Mouse (Mus musculus): ENCODE results near the gene Trim2. TPM values are rescaled to one million over a fixed set of nuclear protein-coding genes. Genes with fewer than 3 reads are reported as not detected.

The Trim2 gene
- total RNA-seq, 1 experiment from 2014 or later = not detected

GRCm38 (mm10) chr3:84177834-84178233, 128.8 kb downstream of the Trim2 start:
- no peak for ATAC-seq (replicated peaks; ENCODE audit: insufficient number of reproducible peaks, low FRiP score, low TSS enrichment, poor library complexity, severe bottlenecking)

DNA sequence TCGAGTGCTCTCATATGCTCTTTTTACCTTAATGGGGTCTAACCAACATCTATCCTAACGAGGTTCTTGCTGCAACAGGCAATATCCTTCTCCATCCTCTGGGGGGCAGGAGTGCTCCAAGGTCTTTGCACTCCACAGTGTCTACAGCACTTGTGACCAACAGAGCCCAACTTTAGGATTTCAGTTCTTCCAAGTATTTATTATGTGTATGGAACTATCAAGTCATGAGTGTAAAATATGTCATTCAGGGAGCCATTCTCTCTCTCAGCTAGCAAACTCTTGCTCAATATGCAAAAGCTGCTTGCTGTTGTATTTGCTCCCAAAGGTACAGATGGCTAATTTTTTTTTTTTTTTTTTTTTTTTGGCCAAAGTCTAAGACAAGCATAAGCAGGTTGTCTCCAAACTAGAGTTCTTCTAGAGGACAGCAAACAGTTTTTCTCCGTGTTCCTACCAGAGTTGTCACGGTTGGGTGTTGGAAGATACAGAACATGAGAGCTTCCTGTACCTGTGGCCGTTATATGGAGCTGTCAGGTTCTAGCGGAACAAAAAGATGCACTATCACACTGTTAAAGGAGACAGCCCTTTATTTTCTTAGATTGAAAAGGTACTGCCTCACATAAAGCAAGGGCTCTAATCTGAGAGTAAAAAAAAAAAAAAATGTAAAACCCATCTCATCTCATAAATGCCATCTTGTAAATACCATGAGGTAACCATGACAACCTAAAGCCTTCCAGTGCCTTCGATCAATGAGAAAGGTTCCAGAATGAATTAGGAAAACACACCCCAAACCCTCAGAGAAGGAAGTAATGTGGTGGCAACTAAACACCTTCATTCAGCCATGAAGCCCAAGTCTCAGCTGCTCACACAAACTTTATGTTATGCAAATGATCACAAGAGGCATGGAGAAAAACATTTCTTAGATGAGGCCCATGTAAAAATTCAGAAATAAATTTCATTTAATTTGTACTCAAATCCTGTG, 131.1 kb downstream of the Trim2 start:
- ATAC-seq (replicated peaks; ENCODE audit: insufficient number of reproducible peaks, low FRiP score, low TSS enrichment, poor library complexity, severe bottlenecking) = peak; percentile 50; the same call in 1 of the 2 replicates

DNA sequence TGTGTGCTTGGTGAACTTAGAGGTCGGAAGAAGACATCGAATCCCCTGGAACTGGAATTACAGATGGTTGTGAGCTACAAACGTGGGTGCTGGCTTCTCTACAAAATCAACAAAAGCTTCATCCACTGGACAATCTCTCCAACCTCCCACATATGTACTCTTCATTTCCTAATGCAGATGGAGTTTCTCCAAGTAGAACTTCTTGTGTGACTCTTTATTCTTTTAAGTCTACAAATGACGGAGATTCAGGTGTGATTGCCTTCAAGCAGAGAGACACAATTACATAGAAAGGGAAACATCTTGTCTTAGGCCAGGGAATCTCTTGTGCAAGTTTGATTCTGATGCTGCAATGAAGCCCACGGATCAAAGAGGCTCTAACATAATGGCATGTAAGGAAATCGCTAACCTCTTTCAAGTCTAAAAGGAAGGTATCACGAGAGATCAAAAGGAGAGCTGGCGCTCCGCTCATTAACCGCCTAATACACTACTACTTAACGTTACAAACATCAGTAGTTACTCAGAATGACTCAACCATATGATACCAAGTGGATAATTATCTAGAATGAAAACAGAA, 133.0 kb downstream of the Trim2 start, which contains the start of gene Gm6525:
Gene Gm6525 (plus strand): TSS at position 524 of the 574 bp plus-strand sequence.
- ATAC-seq (replicated peaks; ENCODE audit: insufficient number of reproducible peaks, low FRiP score, low TSS enrichment, poor library complexity, severe bottlenecking) = no peak

DNA sequence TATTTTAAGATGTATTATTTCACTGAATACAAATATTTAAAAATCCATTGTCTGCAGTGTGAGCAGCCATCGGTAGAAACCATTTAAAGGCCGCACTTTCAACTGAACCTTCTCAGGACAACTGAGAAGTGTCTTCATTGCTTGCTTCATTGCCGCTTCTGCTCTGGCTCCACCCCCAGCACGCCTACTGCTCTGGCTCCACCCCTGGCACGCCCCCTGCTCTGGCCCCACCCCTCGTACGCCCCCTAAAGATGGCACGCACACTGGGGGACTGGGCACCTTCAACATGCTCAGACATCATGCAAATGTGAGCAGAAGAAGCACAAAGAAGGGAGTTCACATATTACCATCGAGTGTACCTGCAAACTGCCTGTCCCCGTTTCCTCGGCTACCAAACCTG, 134.3 kb downstream of the Trim2 start:
- no peak for ATAC-seq (replicated peaks; ENCODE audit: insufficient number of reproducible peaks, low FRiP score, low TSS enrichment, poor library complexity, severe bottlenecking)

DNA sequence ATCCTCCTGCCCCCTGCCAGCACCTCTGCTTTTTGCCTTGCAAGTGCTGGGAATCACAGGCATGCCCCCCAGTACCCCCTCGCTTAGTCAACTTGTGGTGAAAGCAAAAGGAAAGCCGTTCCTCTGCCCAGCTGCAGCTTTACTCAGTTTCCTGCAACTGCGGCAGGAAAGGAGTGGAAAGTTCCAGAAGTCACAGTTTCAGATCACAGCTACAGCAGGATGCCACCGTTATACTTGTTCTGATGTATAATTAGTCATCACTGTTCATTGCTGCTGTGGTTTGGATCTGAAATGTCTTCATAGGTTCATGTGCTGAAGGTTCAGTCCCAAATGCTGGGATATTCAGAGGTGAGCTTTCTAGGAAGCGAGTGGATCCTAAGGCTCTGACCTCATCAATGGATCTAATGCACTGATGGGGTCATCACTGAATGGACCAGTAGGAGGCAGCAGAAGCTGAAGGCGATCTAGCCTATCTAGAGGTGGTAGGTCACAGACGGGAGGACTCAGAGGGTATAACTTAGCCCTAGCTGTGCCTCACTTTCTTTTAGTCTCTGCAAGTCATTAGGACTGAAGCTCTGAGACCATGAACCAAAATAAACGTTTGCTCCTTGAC, 137.2 kb downstream of the Trim2 start:
- ATAC-seq (replicated peaks; ENCODE audit: insufficient number of reproducible peaks, low FRiP score, low TSS enrichment, poor library complexity, severe bottlenecking) = no peak

GRCm38 (mm10) chr3:84168943-84169342, 137.7 kb downstream of the Trim2 start:
- ATAC-seq (replicated peaks; ENCODE audit: insufficient number of reproducible peaks, low FRiP score, low TSS enrichment, poor library complexity, severe bottlenecking) = no peak

DNA sequence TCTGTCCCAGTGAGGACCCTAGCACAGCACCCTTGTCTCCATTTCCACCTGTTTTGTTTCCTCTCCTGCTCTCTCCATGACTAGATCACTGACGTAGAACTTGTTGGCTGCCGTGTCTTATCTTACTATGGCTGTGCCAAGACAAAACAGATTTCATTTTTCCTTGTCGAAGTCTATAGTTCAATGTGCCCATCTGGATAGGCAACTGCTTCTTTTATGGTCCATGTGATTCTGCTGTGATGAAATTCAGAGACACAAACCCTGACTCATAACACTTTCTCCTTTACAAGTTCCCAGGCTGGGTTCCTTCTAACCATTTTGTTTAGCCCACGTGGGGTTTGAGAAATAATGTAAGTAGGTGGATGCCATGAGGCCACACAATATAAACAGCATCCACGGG, 140.6 kb downstream of the Trim2 start:
- ATAC-seq (replicated peaks; ENCODE audit: insufficient number of reproducible peaks, low FRiP score, low TSS enrichment, poor library complexity, severe bottlenecking) = no peak

DNA sequence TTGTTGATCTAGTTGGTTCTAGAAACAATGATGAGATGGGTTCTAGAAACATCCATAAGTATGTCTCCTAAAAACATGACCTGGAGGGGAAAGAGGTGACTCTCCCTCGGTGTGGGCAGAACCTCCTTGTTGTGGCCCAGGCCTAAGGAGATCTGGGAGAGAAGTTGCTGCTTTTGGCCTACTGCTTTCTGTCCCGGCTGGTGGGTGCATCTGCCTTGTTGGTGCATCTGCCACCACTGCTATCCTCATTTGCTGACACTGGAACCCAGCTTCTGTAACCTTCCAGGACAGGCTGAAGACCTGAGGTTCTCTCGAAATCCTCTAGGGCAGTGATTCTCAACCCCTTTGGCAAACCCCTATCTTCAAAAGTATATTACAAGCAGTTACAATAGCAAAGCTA, 141.3 kb downstream of the Trim2 start:
- no peak for ATAC-seq (replicated peaks; ENCODE audit: insufficient number of reproducible peaks, low FRiP score, low TSS enrichment, poor library complexity, severe bottlenecking)

GRCm38 (mm10) chr3:84157559-84158350, 148.9 kb downstream of the Trim2 start:
- ATAC-seq (replicated peaks; ENCODE audit: insufficient number of reproducible peaks, low FRiP score, low TSS enrichment, poor library complexity, severe bottlenecking) = no peak

- ATAC-seq (replicated peaks; ENCODE audit: insufficient number of reproducible peaks, low FRiP score, low TSS enrichment, poor library complexity, severe bottlenecking) = no peak
Measured at GRCm38 (mm10) chr3:84157011-84157410, 149.7 kb downstream of the Trim2 start.

- ATAC-seq (replicated peaks; ENCODE audit: insufficient number of reproducible peaks, low FRiP score, low TSS enrichment, poor library complexity, severe bottlenecking) = no peak
Measured at GRCm38 (mm10) chr3:84156105-84156504, 150.6 kb downstream of the Trim2 start.

DNA sequence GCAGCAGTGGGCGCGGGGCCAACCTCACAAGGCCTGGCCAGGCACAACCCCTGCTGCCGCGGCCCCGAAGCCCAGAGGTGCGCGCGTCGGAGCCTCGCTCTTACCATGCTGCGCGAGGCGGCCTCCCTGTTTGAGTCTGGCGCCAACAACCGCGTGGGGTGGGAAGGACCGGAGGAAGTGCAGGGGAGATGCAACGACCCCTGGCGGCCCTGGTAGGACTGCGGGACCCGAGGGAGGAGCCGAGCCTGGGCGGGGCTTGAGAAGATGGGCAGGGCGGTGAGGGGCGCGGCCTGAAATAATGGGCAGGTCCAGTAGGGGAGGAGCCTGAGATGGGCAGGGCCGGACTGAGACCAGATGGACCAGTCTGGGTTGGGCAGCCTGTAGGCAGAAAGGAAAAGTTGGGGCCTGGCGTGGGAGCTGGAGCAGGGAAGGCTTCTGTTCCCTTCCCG, 151.1 kb downstream of the Trim2 start, which contains the start of gene Mnd1:
Gene Mnd1 (minus strand): TSS at position 229 of the 449 bp plus-strand sequence.
- peak; percentile 99 for ATAC-seq (replicated peaks; ENCODE audit: insufficient number of reproducible peaks, low FRiP score, low TSS enrichment, poor library complexity, severe bottlenecking)

GRCm38 (mm10) chr3:84155146-84155545, 151.5 kb downstream of the Trim2 start:
- ATAC-seq (replicated peaks; ENCODE audit: insufficient number of reproducible peaks, low FRiP score, low TSS enrichment, poor library complexity, severe bottlenecking) = no peak

DNA sequence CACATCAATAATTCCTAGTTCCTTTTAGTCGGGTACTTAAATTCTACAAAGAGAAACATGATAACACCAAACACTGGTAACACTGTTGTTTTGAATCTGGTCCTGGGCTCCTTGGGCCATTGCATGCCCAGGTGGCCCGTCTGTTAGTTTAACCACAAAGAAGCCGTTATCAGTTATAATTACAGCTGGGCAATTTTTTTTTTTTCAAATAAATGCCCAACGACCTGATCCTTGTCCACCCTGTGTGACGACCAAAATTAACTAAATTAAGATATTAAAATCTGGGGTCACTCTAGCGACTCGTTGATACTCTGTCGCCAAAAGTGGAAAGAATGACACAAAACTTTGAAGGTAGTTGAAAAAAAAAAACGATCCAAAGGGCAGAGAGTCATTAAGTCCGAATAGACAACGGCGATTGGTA, 151.9 kb downstream of the Trim2 start:
- ATAC-seq (replicated peaks; ENCODE audit: insufficient number of reproducible peaks, low FRiP score, low TSS enrichment, poor library complexity, severe bottlenecking) = no peak

- no peak for ATAC-seq (replicated peaks; ENCODE audit: insufficient number of reproducible peaks, low FRiP score, low TSS enrichment, poor library complexity, severe bottlenecking)
Measured at GRCm38 (mm10) chr3:84149831-84150230, 156.8 kb downstream of the Trim2 start.

GRCm38 (mm10) chr3:84140947-84141346, 165.7 kb downstream of the Trim2 start:
- ATAC-seq (replicated peaks; ENCODE audit: insufficient number of reproducible peaks, low FRiP score, low TSS enrichment, poor library complexity, severe bottlenecking) = no peak

DNA sequence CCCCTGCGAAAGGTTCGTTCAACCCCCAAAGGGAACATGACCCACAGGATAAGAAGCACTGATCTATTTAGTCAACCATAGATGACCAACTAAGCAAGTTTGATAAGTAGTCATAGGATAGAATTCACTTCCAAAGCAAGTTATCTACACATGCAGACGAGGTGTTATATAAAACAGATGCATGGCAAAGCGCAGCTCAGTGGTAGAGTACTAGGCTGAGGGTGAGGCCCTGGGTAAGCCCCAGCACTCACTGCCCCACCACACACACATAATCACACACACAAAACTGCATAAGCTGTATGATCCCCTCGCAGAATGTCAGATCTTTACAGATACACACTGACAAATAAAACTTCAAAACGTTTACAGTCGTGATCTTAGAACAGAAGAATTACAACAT, 170.2 kb downstream of the Trim2 start:
- no peak for ATAC-seq (replicated peaks; ENCODE audit: insufficient number of reproducible peaks, low FRiP score, low TSS enrichment, poor library complexity, severe bottlenecking)

DNA sequence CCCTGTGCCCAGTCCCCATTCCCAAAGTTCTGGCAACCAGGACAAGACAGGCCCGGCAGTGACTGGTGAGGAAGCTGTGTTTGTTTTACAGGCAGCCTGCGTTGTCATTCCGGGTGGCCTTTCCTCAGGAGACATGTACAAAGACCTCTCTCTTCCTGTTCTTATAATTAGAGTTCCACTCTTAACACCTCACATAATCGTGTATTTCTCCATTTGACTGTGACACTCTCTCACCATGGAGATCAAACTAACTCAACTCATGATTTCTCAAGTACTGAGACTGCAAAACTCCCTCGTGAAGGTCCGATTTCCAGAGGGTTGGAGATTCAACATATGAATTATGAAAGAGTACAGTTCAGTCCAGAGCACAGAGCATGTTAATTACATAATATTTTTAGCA, 170.7 kb downstream of the Trim2 start:
- no peak for ATAC-seq (replicated peaks; ENCODE audit: insufficient number of reproducible peaks, low FRiP score, low TSS enrichment, poor library complexity, severe bottlenecking)

GRCm38 (mm10) chr3:84135387-84135786, 171.3 kb downstream of the Trim2 start:
- ATAC-seq (replicated peaks; ENCODE audit: insufficient number of reproducible peaks, low FRiP score, low TSS enrichment, poor library complexity, severe bottlenecking) = peak; percentile 78
